Mouse (Mus musculus) CD4-positive naive resting alpha-beta T cell, adult 57 days (primary cell): ENCODE measurements around the gene Gpr37l1. TPM values are rescaled to one million over a fixed set of nuclear protein-coding genes. Genes with fewer than 3 reads are reported as not detected.

Experiments used
- total RNA-seq: library from RNA; stranded (reverse); gene quantifications from one replicate; pipeline ENCODE4 v1.2.4, GENCODE M21; 2023

Gpr37l1 gene
- total RNA-seq, result not detected

GRCm38 (mm10) chr1:135167435-135167834 is at the start of gene Gpr37l1:
Gene Gpr37l1 (minus strand): TSS chr1:135167681.

GRCm38 (mm10) chr1:135146077-135146945 is 21.2 kb downstream of the Gpr37l1 start, which contains the start of gene Arl8a:
Gene Arl8a (plus strand): TSS chr1:135146824.

GRCm38 (mm10) chr1:135132473-135132872 is 35.0 kb downstream of the Gpr37l1 start, which contains the start of gene Ptpn7:
Gene Ptpn7 (plus strand): TSS chr1:135132700.

Other genes with a start within 250 kb of the Gpr37l1 start
- 24.9 TPM for gene Ppp1r12b, start 211.7 kb downstream of the Gpr37l1 start, total RNA-seq
- 18.4 TPM for gene Ube2t, start 205.1 kb downstream of the Gpr37l1 start, total RNA-seq
- gene Lgr6, start 62.4 kb downstream of the Gpr37l1 start, total RNA-seq, result not detected
- 56.3 TPM for gene Ptpn7, start 35.0 kb downstream of the Gpr37l1 start, total RNA-seq
- gene Arl8a, start 20.9 kb downstream of the Gpr37l1 start, total RNA-seq, result 45.0 TPM
- gene Elf3, start 90.9 kb upstream of the Gpr37l1 start, total RNA-seq, result not detected
- gene Rnpep, start 116.4 kb upstream of the Gpr37l1 start, total RNA-seq, result 22.8 TPM
- gene Timm17a, start 146.1 kb upstream of the Gpr37l1 start, total RNA-seq, result 53.7 TPM
- not detected for gene Lmod1, start 157.1 kb upstream of the Gpr37l1 start, total RNA-seq
- gene Shisa4, start 207.6 kb upstream of the Gpr37l1 start, total RNA-seq, result 3.7 TPM